Mouse (Mus musculus) splenic B cell, adult 2 months (primary cell): ENCODE data around the gene Pdgfc.

ENCODE experiments used
- DNase-seq: peaks from one replicate; pipeline ENCODE4 v3.0.0-alpha.2; 2011; ENCODE audit warnings: low read depth, low spot score
- H3K27me3 ChIP-seq: 2 replicates; pipeline ENCODE4 v1.6.1; 2012; ENCODE audit warnings: mild to moderate bottlenecking, low read length, moderate library complexity, mixed read lengths; ENCODE audit not compliant: control insufficient read depth, poor library complexity, insufficient read depth, severe bottlenecking
- H3K36me3 ChIP-seq: 2 replicates; pipeline ENCODE4 v1.6.1; 2012; ENCODE audit warnings: mild to moderate bottlenecking, low read length, moderate library complexity, mixed read lengths; ENCODE audit not compliant: control insufficient read depth, poor library complexity, insufficient read depth, severe bottlenecking

Gene Pdgfc

GRCm38 (mm10) chr3:81228344-81228743 is 192.1 kb downstream of the Pdgfc start:
- H3K27me3 ChIP-seq = no peaks in the 10 kb centered on the region
- no peaks in the 10 kb centered on the region for H3K36me3 ChIP-seq
- no peak for DNase-seq

- H3K36me3 ChIP-seq = no peaks in the 10 kb centered on the region
- no peak for DNase-seq
- H3K27me3 ChIP-seq = no peaks in the 10 kb centered on the region
Observed at GRCm38 (mm10) chr3:81242697-81243590, 206.7 kb downstream of the Pdgfc start.

- H3K27me3 ChIP-seq = no peaks in the 10 kb centered on the region
- no peak for DNase-seq
- no peaks in the 10 kb centered on the region for H3K36me3 ChIP-seq
Observed at GRCm38 (mm10) chr3:81243591-81243990, 207.4 kb downstream of the Pdgfc start.

- no peaks in the 10 kb centered on the region for H3K36me3 ChIP-seq
- H3K27me3 ChIP-seq = no peaks in the 10 kb centered on the region
- no peak for DNase-seq
Observed at GRCm38 (mm10) chr3:81262801-81263200, 226.6 kb downstream of the Pdgfc start.
